Mouse (Mus musculus): ENCODE measurements around the gene Gm26602. TPM values are rescaled to one million over a fixed set of nuclear protein-coding genes. Genes with fewer than 3 reads are reported as not detected.

Gene Gm26602
- polyA plus RNA-seq, 1 experiment from 2014 or later = 17.7 TPM

DNA sequence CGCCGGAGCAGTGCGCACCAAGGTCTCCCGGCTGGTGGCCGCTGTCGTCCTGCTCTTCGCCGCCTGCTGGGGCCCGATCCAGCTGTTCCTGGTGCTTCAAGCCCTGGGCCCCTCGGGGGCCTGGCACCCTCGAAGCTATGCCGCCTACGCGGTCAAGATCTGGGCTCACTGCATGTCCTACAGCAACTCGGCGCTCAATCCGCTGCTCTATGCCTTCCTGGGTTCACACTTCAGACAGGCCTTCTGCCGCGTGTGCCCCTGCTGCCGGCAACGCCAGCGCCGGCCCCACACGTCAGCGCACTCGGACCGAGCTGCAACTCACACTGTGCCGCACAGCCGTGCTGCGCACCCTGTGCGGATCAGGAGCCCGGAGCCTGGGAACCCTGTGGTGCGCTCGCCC is 10.9 kb downstream of the Gm26602 start:
- Histone ChIP-seq H3K27ac (no peak overlapping the region), H3K36me3 (no peaks in the 10 kb centered on the region), H3K4me3 (replicated peaks) (peak overlapping the region; percentile 31), H3K27me3 (replicated peaks) (peaks cover 60% of the 10 kb centered on the region), H3K9me3 (no peaks in the 10 kb centered on the region), H3K9ac (peak overlapping the region; percentile 23; the same call in 1 of the 2 replicates), H3K4me1 (replicated peaks) (peaks cover 49% of the 10 kb centered on the region), H3K4me2 (replicated peaks) (peak overlapping the region; percentile 72)
- 3% methylated on average over 34 of the region's 34 CpGs for WGBS
- ATAC-seq = no peak

DNA sequence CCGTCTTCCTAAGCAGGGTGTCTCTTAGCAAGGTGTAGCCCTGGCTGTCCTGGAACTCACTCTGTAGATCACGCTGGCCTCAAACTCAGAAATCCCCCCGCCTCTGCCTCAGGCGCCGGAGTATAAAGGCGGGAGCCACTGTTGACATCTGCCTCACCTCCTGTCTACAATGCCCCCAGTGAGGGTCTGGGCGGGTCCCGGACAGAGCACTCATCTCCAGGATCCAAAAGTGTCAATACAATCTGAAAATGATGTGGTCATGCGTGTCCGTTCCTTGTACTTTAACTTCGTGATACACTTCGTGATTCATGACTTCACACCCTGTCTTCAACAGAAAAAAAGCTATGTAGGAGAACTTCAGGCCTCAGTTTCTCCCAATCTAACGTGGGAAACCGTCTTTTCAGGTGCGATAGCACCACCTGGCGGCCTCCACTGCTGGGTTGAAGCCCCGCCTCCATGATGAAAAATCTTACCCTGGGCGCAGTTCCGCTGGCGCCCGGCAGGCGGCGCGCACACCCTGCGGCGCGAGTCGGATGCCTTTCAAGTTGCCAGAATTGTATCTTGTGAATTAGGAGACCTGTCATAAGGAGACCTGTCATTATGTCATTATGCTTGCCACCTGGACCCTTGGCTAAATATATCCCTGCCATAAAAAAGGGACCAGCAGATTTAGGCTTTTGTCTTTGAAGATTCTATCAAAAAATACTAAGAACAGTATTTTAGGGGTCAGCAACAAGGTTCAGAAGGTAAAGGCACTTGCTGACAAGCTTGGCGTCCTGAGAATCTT is 14.5 kb downstream of the Gm26602 start:
- Histone ChIP-seq H3K9ac (no peak overlapping the region), H3K9me3 (no peaks in the 10 kb centered on the region), H3K4me3 (replicated peaks) (peak overlapping the region; percentile 98; the same call in 1 of the 2 replicates), H3K36me3 (no peaks in the 10 kb centered on the region), H3K27ac (peak overlapping the region; percentile 96), H3K27me3 (replicated peaks) (peaks cover 33% of the 10 kb centered on the region), H3K4me2 (replicated peaks) (peak overlapping the region; percentile 92), H3K4me1 (replicated peaks) (peaks cover 45% of the 10 kb centered on the region)
- 0 out of 2 replicates have a peak, but pooled peaks have one; percentile 0 for ATAC-seq
- 11% methylated on average over 29 of the region's 29 CpGs for WGBS

DNA sequence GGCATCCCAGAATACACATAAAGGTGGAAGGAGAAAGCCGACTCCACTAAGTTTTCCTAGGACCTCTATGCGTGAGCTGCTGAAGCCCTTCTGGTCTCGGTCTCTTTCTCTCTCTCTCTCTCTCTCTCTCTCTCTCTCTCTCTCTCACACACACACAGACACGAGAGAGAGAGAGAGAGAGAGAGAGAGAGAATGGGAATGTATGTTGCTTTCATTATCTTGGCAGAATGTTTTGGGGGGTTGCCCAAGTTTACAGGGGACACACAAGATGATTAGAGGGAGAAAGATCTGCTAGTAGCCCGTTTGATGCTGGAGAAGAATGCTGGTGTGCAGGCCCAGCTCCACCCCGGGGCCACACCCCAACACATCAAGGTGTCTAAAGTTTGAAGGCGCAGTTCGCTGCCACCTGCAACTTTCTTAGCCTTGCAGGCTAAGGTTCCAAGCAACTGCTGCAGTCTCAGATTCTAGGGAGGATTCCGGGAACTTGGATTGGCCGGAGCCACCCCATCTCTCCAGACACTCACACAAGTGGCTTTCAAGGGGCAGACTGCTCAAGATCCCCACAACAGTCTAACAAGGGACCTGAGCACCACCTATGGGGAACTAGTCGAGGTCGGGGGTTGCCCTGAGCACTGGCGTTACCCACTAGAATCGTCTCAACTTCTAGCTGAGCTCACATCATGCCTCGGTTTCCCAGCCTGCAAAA is 15.3 kb downstream of the Gm26602 start:
- peak; percentile 6; the same call in 1 of the 2 replicates for ATAC-seq
- H3K4me2 ChIP-seq (replicated peaks) = peak overlapping the region; percentile 92
- peaks cover 4% of the 10 kb centered on the region; the same call in 1 of the 2 replicates for H3K36me3 ChIP-seq
- peak overlapping the region; percentile 96 for H3K27ac ChIP-seq
- H3K4me3 ChIP-seq (replicated peaks) = peak overlapping the region; percentile 98
- 5% methylated on average over 14 of the region's 15 CpGs for WGBS
- peak overlapping the region; percentile 97 for H3K9ac ChIP-seq
- no peaks in the 10 kb centered on the region for H3K9me3 ChIP-seq
- peaks cover 42% of the 10 kb centered on the region for H3K4me1 ChIP-seq (replicated peaks)
- H3K27me3 ChIP-seq (replicated peaks) = peaks cover 25% of the 10 kb centered on the region

DNA sequence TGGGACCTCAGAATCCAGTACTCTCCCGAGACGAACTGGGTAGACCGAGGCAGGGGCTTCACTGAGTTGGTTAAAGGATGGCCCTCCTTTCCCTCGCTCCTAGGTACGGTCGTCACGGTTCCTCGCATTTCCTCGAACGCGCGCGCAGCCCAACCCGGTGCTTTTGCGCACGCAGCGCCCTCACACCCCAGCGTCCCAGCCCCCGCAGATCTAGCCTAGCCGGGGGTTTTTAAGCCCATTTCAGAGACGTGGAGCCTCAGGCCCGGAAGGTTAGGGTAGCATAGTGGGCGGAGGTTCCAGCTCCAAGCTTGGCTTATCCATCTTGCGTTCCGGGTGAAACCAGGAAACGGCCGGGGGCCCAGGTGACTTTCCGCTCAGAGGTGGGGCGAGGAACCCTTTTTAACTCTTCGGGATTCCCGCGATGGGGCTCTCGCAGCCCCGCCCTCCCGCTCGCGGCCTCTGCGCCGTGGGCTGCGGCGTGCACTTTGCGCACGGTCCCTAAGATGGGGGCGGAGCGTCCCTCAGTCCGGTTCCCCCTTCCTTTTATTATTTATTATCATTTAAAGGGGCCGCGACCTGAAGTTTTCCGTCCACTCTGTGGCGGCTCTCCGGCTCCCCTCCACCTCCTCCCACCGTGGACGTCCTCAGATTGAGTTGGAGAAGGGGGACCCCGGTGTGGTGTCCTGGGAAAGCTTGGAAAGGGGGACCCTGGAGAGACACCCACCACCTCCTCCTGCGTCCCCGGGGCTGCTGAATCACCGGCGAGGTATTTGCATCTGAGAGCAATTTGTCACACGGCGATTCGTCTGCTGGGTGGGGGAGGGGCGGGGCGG is 16.1 kb downstream of the Gm26602 start, which contains the start of gene Arid3a:
Gene Arid3a, plus strand, starts transcription at position 553 of the 833 bp plus-strand sequence.
- no peaks in the 10 kb centered on the region for H3K9me3 ChIP-seq
- H3K4me1 ChIP-seq (replicated peaks) = peaks cover 40% of the 10 kb centered on the region
- H3K36me3 ChIP-seq = peaks cover 12% of the 10 kb centered on the region
- H3K4me3 ChIP-seq (replicated peaks) = peak within 1 kb of the TSS; percentile 98
- peak within 1 kb of the TSS; percentile 96 for H3K27ac ChIP-seq
- peaks cover 18% of the 10 kb centered on the region for H3K27me3 ChIP-seq (replicated peaks)
- peak within 1 kb of the TSS; percentile 97 for H3K9ac ChIP-seq
- WGBS = under 1% methylated on average over 63 of the region's 63 CpGs
- peak; percentile 86 for ATAC-seq
- H3K4me2 ChIP-seq (replicated peaks) = peak within 1 kb of the TSS; percentile 92

DNA sequence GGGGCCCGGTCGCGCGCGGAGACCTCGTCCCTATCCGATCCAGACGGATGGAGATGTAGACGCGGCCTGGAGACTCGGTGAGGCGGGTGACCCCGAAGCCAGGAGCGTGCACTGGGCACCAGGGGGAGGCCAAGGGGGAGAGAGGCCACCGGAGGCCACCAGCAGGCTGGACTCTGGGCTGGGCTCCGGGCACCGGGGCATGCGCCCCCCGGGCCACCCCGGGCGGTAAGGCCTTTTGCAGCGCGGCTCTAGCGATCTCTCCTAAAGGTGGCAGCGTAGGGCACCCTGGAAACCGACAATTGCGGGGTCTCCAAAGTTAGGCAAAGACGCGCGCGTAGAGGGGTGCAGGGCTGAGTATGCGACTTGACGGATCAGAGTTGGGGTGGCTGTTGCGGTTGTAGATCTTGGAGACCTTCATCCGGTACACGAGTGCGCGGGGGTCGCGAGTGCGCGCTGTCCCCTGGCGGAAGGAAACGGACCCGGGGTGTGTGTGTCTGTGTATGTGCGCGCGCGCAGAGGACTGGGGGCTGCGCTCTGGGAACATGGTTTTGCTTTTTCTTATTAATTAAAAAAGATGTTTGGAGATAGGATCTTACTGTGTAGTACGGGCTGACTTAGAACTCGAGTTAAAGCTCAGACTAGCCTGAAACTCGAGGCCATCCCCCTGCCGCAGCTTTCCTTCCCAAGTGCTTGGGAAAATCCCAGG is 16.8 kb downstream of the Gm26602 start:
- under 1% methylated on average over 54 of the region's 54 CpGs for WGBS
- Histone ChIP-seq H3K9ac (peak overlapping the region; percentile 97), H3K4me3 (replicated peaks) (peak overlapping the region; percentile 98), H3K9me3 (no peaks in the 10 kb centered on the region), H3K36me3 (peaks cover 20% of the 10 kb centered on the region), H3K4me2 (replicated peaks) (peak overlapping the region; percentile 92), H3K27ac (peak overlapping the region; percentile 96), H3K27me3 (replicated peaks) (peaks cover 10% of the 10 kb centered on the region), H3K4me1 (replicated peaks) (peaks cover 46% of the 10 kb centered on the region)
- ATAC-seq = peak; percentile 36

DNA sequence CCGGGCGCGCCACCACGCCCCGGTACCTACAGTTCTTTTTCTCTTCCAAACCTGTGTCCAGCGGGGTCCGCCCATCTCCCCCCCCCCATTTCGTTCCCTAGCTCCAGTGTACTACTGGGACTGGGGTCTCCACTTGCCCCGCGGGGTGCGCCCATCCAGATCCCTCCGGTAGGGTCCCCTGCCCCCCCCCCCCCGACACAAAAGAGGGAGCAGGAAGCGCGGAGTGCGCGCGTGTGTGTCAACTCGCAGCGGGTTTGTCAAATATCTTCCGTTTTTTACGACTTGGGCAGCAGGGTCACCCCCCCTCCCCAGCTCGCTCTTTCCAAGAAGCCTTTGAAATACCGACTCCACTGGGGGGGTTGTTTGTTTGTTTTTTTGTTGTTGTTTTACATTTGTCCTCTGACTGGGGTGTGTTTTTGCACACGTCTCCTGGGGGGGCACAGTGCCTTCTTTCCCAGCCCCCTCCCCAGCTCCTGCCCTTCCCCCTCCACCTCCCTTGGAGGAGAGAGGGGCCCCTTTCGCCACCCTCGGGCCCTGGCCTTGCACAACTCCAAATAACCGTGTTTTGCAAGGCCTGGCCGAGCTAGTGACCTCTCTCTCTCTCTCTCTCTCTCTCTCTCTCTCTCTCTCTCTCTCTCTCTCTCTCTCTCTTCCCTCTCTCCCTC is 17.5 kb downstream of the Gm26602 start:
- peaks cover 3% of the 10 kb centered on the region; the same call in 1 of the 2 replicates for H3K27me3 ChIP-seq (replicated peaks)
- H3K9ac ChIP-seq = peak overlapping the region; percentile 97
- H3K4me2 ChIP-seq (replicated peaks) = peak overlapping the region; percentile 92
- ATAC-seq = peak; percentile 2; the same call in 1 of the 2 replicates
- H3K9me3 ChIP-seq = no peaks in the 10 kb centered on the region
- H3K4me1 ChIP-seq (replicated peaks) = peaks cover 53% of the 10 kb centered on the region
- H3K4me3 ChIP-seq (replicated peaks) = peak overlapping the region; percentile 98
- whole genome bisulfite sequencing = 1% methylated on average over 29 of the region's 29 CpGs
- H3K27ac ChIP-seq = peak overlapping the region; percentile 96
- H3K36me3 ChIP-seq = peaks cover 21% of the 10 kb centered on the region

DNA sequence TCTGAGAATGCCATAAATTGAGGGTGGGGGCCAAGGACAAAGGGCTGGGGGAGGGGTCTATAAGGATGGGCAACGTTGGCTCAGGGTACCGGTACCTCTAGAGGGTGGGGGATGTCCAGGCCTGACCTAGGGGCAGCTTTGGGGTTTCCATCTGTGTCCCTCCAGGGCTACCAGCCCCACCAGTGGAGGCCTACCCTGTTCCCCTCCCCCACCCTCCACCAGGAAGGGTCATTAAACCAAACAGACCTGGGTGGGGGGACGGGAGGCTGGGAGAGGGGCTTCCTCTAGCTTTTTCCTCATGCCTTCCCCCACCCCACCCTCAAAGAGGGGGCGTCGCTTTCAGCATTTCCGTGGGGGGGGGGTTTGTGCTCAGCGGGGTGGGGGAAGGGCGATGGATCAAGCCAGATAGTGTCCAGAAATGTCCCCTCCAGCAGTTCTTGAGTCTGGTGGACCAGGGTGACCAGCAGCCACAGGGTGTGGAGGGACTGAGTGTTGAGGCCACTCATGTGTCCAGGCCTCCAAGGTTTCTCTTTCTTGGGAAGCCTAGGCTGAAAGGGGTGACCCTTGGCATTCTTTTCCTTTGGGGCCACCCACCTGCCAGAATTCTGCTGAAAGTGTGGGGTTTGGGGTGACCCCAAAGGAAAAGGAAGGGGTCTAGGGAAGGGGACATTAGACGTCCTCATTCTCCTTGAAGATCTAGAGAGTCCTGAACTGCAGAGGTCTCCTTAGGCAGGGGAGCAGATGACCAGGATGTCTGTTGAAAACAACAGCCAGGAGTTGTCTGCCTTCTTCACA is 18.4 kb downstream of the Gm26602 start:
- ATAC-seq = no peak
- peaks cover 62% of the 10 kb centered on the region for H3K4me1 ChIP-seq (replicated peaks)
- no peaks in the 10 kb centered on the region for H3K9me3 ChIP-seq
- H3K4me2 ChIP-seq (replicated peaks) = peak overlapping the region; percentile 92
- peak overlapping the region; percentile 66 for H3K27ac ChIP-seq
- peak overlapping the region; percentile 98 for H3K4me3 ChIP-seq (replicated peaks)
- H3K36me3 ChIP-seq = peaks cover 21% of the 10 kb centered on the region
- H3K27me3 ChIP-seq (replicated peaks) = no peaks in the 10 kb centered on the region
- H3K9ac ChIP-seq = peak overlapping the region; percentile 36
- 14% methylated on average over 9 of the region's 9 CpGs for WGBS

DNA sequence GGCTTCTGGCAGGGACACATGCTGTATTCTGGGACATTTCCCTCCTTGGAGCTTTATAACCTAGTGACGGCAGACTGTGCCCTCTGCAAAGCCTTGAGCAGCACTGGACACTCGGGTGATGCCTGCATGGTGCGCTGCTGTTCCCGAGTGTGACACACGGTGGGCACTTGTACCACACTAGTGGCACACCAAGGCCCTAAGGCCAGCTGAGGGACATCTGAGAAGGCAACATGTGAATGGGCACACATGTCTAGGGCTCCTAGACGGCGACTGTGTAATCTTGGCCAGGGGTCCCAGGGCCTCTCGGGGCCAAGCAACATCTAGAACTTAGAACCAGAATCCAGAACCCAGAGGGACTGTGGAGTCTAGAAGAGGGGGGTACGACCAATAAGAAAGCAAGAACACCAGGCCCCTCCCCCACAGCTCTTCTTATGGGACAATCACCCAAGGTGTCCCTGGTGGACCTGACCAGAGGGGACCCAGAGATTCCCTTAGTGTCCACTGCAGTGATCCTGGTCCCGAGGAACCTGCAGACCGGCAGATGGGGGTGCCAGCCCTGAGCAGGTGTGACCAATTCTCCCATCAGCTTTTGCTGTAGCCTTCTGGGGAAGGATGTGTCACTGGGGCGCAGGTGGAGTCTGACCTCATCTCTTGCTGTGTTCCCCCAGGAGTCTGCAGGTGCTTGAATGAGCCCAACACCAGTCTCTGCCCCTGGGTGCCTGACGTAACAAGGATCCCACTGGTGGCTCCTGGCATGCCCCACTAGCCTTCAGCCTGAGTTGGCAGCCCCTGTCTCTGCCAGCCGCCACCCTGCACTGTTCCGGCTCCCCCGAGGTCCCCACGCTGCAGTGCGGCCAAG is 19.5 kb downstream of the Gm26602 start:
- no peak for ATAC-seq
- H3K4me3 ChIP-seq (replicated peaks) = 0 out of 2 replicates have a peak overlapping the region, but pooled peaks have one; percentile 2
- peak overlapping the region; percentile 92 for H3K4me2 ChIP-seq (replicated peaks)
- H3K9ac ChIP-seq = no peak overlapping the region
- H3K27me3 ChIP-seq (replicated peaks) = no peaks in the 10 kb centered on the region
- H3K27ac ChIP-seq = no peak overlapping the region
- 84% methylated on average over 18 of the region's 18 CpGs for WGBS
- H3K4me1 ChIP-seq (replicated peaks) = peaks cover 66% of the 10 kb centered on the region
- H3K36me3 ChIP-seq = peaks cover 22% of the 10 kb centered on the region
- H3K9me3 ChIP-seq = no peaks in the 10 kb centered on the region

DNA sequence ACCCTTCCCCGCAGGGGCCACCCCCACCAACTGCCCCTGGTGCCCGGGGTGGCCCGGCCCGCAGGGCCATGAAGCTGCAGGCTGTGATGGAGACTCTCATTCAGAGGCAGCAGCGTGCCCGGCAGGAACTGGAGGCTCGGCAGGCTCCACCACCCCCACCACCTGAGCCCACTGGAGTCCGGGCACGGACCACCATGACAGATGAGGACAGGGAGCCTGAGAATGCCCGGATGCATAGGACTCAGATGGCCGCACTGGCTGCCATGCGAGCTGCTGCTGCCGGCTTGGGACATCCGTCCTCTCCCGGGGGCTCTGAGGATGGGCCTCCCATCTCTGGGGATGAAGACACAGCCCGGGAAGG is 20.1 kb downstream of the Gm26602 start:
- Histone ChIP-seq H3K27ac (no peak overlapping the region), H3K27me3 (replicated peaks) (no peaks in the 10 kb centered on the region), H3K9ac (no peak overlapping the region), H3K9me3 (no peaks in the 10 kb centered on the region), H3K4me1 (replicated peaks) (peaks cover 68% of the 10 kb centered on the region), H3K36me3 (peaks cover 26% of the 10 kb centered on the region), H3K4me3 (replicated peaks) (no peak overlapping the region), H3K4me2 (replicated peaks) (no peak overlapping the region)
- whole genome bisulfite sequencing = 89% methylated on average over 16 of the region's 16 CpGs
- no peak for ATAC-seq

DNA sequence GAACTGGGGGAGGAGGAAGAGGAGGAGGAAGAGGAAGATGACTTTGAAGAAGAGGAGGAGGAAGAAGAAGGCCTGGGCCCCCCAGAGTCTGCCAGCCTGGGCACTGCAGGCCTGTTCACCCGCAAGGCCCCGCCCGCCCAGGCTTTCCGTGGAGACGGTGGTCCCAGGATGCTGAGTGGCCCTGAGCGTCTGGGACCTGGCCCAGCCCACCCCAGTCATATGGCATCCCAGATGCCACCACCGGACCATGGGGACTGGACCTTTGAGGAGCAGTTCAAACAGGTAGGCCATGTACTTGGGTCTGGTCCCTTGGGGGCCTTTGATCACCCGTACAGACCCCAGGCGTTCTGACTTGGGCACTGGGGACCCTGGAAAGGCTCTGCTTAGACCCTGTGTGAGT is 21.1 kb downstream of the Gm26602 start:
- Histone ChIP-seq H3K4me2 (replicated peaks) (no peak overlapping the region), H3K27ac (no peak overlapping the region), H3K4me3 (replicated peaks) (no peak overlapping the region), H3K9me3 (no peaks in the 10 kb centered on the region), H3K27me3 (replicated peaks) (no peaks in the 10 kb centered on the region), H3K36me3 (peaks cover 28% of the 10 kb centered on the region), H3K4me1 (replicated peaks) (peaks cover 70% of the 10 kb centered on the region), H3K9ac (peak overlapping the region; percentile 5; the same call in 1 of the 2 replicates)
- ATAC-seq = no peak
- 86% methylated on average over 9 of the region's 9 CpGs for WGBS

Measured in intestine, embryonic 15.5 days (tissue).